Mouse (Mus musculus) C3H10T1/2 (cell line): ENCODE results near the gene 1700102P08Rik. TPM values are rescaled to one million over a fixed set of nuclear protein-coding genes. Genes with fewer than 3 reads are reported as not detected.

ENCODE experiments used
- polyA plus RNA-seq, 2 experiments: library from polyadenylated mRNA; unstranded; fragments of >200 nt; fragmentation: generic; extraction: Trizol; gene quantifications; one replicate each; pipeline ENCODE4 v1.2.1; 2012; ENCODE audit warnings: missing spikeins in 2 of 2

The 1700102P08Rik gene
- under 1 TPM; 0.04 to 0.35 TPM for polyA plus RNA-seq

DNA sequence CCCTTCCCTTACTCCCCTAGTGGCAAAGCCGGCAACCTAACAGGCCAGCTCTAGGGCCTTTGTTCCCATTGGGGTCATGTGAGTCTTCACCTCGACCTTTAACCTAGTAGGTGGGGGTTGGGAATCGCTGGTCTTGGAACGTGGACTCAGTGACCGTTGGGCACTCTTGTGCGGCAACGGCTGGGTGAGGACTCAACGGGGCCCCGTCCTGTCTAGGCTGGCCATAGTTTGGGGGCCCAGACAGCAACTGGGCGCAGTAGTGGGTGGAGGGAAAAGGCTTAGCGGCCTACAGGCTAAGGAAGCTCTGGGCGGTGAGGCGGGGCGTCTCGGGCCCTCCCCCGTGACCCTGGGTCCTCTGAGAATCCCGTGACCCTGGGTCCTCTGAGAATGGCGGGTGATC, at the start of gene 1700102P08Rik:
1700102P08Rik (plus strand) TSS at position 130 of the 400 bp plus-strand sequence.

DNA sequence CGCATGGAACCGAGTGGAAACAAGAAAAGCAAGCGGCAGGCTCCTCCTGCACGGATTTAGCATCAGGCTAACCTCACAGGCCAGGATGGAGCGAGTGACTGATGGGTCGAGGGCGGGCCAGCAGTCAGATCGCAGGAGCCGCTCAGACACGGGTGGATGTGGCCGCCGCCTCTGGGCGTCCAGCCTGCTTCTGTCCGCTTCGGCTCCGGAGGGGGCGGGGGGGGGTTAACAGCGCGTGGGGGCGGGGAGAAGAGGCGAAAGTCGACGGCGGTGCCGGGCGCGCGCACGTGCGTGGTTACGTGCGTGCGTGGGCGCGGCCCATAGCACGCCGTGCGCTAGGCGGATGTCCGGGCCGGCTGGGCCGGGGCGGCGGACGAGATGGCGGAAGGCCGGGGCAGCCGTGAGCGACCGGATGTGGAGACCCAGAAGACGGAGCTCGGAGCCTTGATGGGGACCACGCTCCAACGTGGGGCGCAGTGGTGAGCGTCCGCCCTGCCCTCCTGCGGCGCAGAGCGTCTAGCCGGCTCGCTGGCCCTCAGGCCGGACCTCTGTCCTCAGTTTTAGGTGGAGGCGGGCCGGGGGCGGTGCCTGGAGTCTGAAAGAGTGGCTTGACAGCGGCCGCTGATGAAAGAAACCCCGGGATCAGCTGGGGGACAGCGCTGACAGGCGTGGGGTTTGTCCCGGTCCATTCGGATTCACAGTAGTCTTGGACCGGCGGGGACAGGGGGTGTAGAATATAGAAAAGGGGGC, 44.9 kb upstream of the 1700102P08Rik start, which contains the start of gene Usp4:
Usp4 (plus strand) TSS at position 314 of the 750 bp plus-strand sequence.

DNA sequence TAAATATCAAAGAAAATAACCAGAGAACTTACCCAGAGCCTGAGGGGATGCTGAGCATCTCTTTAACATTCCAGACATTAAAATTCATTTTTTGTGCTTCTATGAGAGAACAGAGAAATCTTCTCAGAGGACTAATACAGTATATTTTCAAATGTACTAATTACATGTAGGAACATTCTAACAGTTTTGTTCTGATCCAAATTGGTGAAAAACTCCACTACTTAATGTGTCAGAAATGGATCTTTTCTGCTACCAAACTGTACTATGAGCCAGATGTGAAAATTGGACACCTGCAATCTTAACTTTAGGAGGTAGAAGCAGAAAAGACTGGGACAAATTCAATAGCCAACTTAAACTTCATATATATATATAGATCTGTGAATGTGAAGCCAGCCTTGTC, 35.8 kb downstream of the 1700102P08Rik start, which contains the start of gene Ccdc36:
Ccdc36 (minus strand) TSS at position 101 of the 400 bp plus-strand sequence.

DNA sequence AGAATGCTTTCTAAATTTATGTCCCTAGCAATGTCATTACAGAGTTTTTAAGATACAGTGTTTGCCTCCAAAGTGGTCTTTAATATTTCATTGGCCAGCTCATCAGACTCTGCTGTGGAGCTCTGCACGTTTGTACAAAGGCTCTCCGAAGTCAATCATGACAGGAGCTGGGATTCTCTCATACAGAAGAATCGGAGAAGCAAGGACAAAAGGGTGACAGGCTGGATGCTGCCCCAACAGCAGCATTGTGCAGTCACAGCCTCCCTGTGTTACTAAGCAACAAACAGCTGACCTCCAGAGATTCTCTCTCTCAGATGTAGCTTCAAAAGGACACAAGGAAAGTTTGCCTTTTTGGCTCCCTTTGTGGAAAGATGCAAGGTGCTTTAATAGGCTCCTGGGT, 43.6 kb downstream of the 1700102P08Rik start, which contains the start of gene BC048562:
BC048562 (plus strand) TSS at position 301 of the 400 bp plus-strand sequence.

Other genes with a start within 250 kb of the 1700102P08Rik start
- under 1 TPM; 0.13 to 0.14 TPM for gene Bsn, start 202.4 kb upstream of the 1700102P08Rik start, polyA plus RNA-seq
- 10 to 100 TPM in 1 of 2 experiments, 1 to 10 TPM in 1; 8.1 to 96.8 TPM for gene Dag1, start 128.8 kb upstream of the 1700102P08Rik start, polyA plus RNA-seq
- 10 to 100 TPM in 1 of 2 experiments, 1 to 10 TPM in 1; 8.9 to 63.2 TPM for gene Nicn1, start 102.4 kb upstream of the 1700102P08Rik start, polyA plus RNA-seq
- 1 to 10 TPM in 1 of 2 experiments, under 1 TPM in 1; 0.23 to 6.4 TPM for gene Amt, start 96.0 kb upstream of the 1700102P08Rik start, polyA plus RNA-seq
- 100 to 1,000 TPM; 144 to 229 TPM for gene Rhoa, start 86.7 kb upstream of the 1700102P08Rik start, polyA plus RNA-seq
- 10 to 100 TPM; 11.0 to 48.4 TPM for gene Tcta, start 86.6 kb upstream of the 1700102P08Rik start, polyA plus RNA-seq
- 100 to 1,000 TPM; 786 to 822 TPM for gene Gpx1, start 53.9 kb upstream of the 1700102P08Rik start, polyA plus RNA-seq
- gene Usp4, start 45.0 kb upstream of the 1700102P08Rik start, polyA plus RNA-seq: 10 to 100 TPM; 68.6 to 96.9 TPM
- not detected for gene Ccdc36, start 35.7 kb downstream of the 1700102P08Rik start, polyA plus RNA-seq
- not detected for gene BC048562, start 43.7 kb downstream of the 1700102P08Rik start, polyA plus RNA-seq
- 10 to 100 TPM; 28.0 to 46.0 TPM for gene Ccdc71, start 67.7 kb downstream of the 1700102P08Rik start, polyA plus RNA-seq
- 1 to 10 TPM; 1.4 to 9.8 TPM for gene Klhdc8b, start 68.8 kb downstream of the 1700102P08Rik start, polyA plus RNA-seq
- gene Lamb2, start 86.9 kb downstream of the 1700102P08Rik start, polyA plus RNA-seq: 100 to 1,000 TPM in 1 of 2 experiments, 1 to 10 TPM in 1; 9.4 to 170 TPM
- 10 to 100 TPM; 21.0 to 70.4 TPM for gene Usp19, start 97.8 kb downstream of the 1700102P08Rik start, polyA plus RNA-seq
- gene Qars, start 114.9 kb downstream of the 1700102P08Rik start, polyA plus RNA-seq: 100 to 1,000 TPM; 170 to 180 TPM
- gene Qrich1, start 124.0 kb downstream of the 1700102P08Rik start, polyA plus RNA-seq: 10 to 100 TPM in 1 of 2 experiments, 1 to 10 TPM in 1; 5.6 to 45.1 TPM
- 100 to 1,000 TPM; 210 to 374 TPM for gene Impdh2, start 167.5 kb downstream of the 1700102P08Rik start, polyA plus RNA-seq
- 10 to 100 TPM; 11.3 to 25.8 TPM for gene Ndufaf3, start 174.6 kb downstream of the 1700102P08Rik start, polyA plus RNA-seq
- 100 to 1,000 TPM; 174 to 202 TPM for gene Dalrd3, start 177.1 kb downstream of the 1700102P08Rik start, polyA plus RNA-seq
- gene Wdr6, start 185.9 kb downstream of the 1700102P08Rik start, polyA plus RNA-seq: 100 to 1,000 TPM in 1 of 2 experiments, 10 to 100 TPM in 1; 32.7 to 139 TPM
- 1 to 10 TPM in 1 of 2 experiments, under 1 TPM in 1; 0.50 to 3.4 TPM for gene P4htm, start 204.9 kb downstream of the 1700102P08Rik start, polyA plus RNA-seq